Mouse (Mus musculus) yolk sac, embryonic 10.5 days (tissue): ENCODE results near the gene 3110040N11Rik.
"Not testable (repeated sequence)": the region's sequence is repeated elsewhere in the genome, so short reads cannot be mapped to it uniquely, and the experiment has no call there.

Experiments
- DNase-seq: peaks from one replicate; pipeline ENCODE4 v3.0.0-alpha.2; 2017; ENCODE audit warnings: low spot score

3110040N11Rik gene

GRCm38 (mm10) chr7:81789095-81789757 is at the start of gene 3110040N11Rik:
3110040N11Rik (minus strand) TSS chr7:81789478.
- DNase-seq: peak; percentile 90

- not testable (repeated sequence) for DNase-seq
Observed at GRCm38 (mm10) chr7:81837771-81838170, 48.5 kb upstream of the 3110040N11Rik start.

- DNase-seq: no peak
Observed at GRCm38 (mm10) chr7:81835430-81835829, 46.2 kb upstream of the 3110040N11Rik start.

GRCm38 (mm10) chr7:81834847-81835246 is 45.6 kb upstream of the 3110040N11Rik start:
- no peak for DNase-seq

- peak; percentile 81 for DNase-seq
Observed at GRCm38 (mm10) chr7:81829379-81829894, 40.2 kb upstream of the 3110040N11Rik start, which contains the start of gene Btbd1. Btbd1 (minus strand) TSS chr7:81829431.

GRCm38 (mm10) chr7:81828681-81829378 is 39.6 kb upstream of the 3110040N11Rik start:
- peak; percentile 65 for DNase-seq

- DNase-seq: no peak
Observed at GRCm38 (mm10) chr7:81827806-81828667, 38.8 kb upstream of the 3110040N11Rik start.

- no peak for DNase-seq
Observed at GRCm38 (mm10) chr7:81825381-81825780, 36.1 kb upstream of the 3110040N11Rik start.

GRCm38 (mm10) chr7:81824906-81825305 is 35.6 kb upstream of the 3110040N11Rik start:
- DNase-seq: no peak

GRCm38 (mm10) chr7:81806067-81806466 is 16.8 kb upstream of the 3110040N11Rik start:
- DNase-seq: no peak

- DNase-seq: peak; percentile 18
Observed at GRCm38 (mm10) chr7:81788536-81788935, 742 bp downstream of the 3110040N11Rik start.

- no peak for DNase-seq
Observed at GRCm38 (mm10) chr7:81777667-81778218, 11.5 kb downstream of the 3110040N11Rik start.

- no peak for DNase-seq
Observed at GRCm38 (mm10) chr7:81775325-81775724, 14.0 kb downstream of the 3110040N11Rik start.

GRCm38 (mm10) chr7:81772786-81773539 is 16.3 kb downstream of the 3110040N11Rik start:
- no peak for DNase-seq

- DNase-seq: no peak
Observed at GRCm38 (mm10) chr7:81763110-81763845, 26.0 kb downstream of the 3110040N11Rik start.

- DNase-seq: peak; percentile 95
Observed at GRCm38 (mm10) chr7:81762180-81763109, 26.8 kb downstream of the 3110040N11Rik start, which contains the start of gene Ramac. Ramac (plus strand) TSS chr7:81762925.

- DNase-seq: no peak
Observed at GRCm38 (mm10) chr7:81747956-81748355, 41.3 kb downstream of the 3110040N11Rik start.

GRCm38 (mm10) chr7:81744145-81744544 is 45.1 kb downstream of the 3110040N11Rik start:
- DNase-seq: no peak

GRCm38 (mm10) chr7:81740010-81740409 is 49.3 kb downstream of the 3110040N11Rik start:
- DNase-seq: no peak
